Mouse (Mus musculus) erythroblast, embryonic 14.5 days (primary cell): ENCODE results near the gene Arhgef28.

Experiments
- GATA1 ChIP-seq: IDR thresholded peaks from 2 replicates; pipeline ENCODE4 v1.6.1; 2012; ENCODE audit warnings: low read length, inconsistent platforms, mixed read lengths
- TAL1 ChIP-seq: IDR thresholded peaks from 3 replicates; pipeline ENCODE4 v1.6.1; 2012; ENCODE audit warnings: low read length, inconsistent platforms, mixed read lengths

DNA sequence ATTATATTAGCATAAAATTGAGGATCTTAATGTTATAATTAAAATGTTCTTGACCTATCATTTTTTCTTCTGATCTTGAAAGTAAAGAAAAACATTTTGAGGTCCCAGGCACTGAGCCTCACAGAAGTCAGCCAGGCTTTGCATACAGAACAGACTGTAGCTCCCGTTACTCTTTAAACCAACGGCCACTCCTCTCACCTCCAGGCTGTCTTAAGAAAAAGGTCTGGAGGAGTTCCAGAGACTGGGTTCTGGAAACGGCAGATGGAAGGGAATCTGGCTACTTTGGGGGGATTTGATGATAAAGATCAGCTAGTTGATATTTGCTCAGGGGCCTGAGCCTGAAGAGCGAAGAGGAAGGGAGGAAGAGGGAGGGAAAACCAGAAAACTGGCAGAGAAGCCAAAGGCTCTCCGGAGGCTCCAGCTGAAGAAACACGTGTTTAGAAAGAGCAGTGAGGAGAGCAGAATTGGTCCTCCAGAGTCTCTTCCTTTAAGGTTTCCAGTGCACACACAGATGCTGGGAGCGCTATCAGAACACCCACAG, 251.2 kb downstream of the Arhgef28 start:
- no peak for TF ChIP-seq TAL1
- no peak for TF ChIP-seq GATA1
